Mouse (Mus musculus): ENCODE results near the gene H2afx.

DNA sequence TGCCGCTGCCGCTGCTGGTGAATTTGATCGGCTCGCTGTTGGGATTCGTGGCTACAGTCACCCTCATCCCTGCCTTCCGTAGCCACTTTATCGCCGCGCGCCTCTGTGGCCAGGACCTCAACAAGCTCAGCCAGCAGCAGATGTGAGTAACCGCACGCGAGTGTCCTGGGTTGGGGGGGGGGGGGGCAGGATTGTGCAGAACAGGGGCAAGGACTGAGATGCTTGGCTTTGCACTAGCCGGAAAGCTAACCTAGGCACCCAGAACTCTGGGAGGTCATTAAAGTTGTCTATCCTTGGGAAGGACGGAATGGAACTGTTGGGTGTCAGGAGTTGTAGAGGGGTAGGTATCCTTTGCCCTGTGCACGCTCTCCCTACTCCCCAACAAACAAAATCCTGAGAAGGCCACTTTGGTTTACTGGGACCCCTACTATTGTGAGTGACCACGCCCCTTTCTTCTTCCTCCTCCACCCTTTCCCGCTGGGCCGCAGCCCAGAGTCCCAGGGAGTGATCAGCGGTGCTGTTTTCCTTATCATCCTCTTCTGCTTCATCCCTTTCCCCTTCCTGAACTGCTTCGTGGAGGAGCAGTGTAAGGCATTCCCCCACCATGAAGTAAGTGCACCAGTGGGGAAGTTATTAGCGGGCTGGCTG is 7.3 kb upstream of the H2afx start:
- no peak for TF ChIP-seq POLR2A (IDR thresholded peaks at IDR 0.05; ENCODE audit: extremely low read depth, insufficient read depth, low read length)
- no peak for TF ChIP-seq CTCF (IDR thresholded peaks at IDR 0.05; ENCODE audit: extremely low read depth, insufficient read depth, low read length)

All from cortical plate, adult 2 months (tissue).